9 mouse cellular contexts compared by ENCODE assay signal in the genomic region with DNA sequence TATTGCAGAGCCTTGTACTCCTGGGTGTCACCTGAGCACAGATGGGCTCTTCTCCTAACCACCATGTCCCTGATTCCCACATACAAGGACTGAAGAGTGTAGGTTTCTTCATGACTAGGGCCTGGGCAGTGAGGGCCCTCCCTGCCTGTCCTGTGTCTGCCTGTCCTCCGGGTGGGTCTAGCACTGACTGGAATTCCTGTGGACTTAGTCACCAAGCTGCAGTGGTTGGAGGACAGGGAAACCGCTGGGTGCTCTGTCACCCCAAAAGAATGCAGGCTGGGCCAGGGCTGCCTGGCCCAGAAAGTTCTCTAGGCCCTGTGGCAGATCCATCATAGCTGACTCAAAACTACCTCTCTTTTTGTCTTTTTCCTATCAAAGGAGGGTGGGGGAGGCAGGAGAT.
DNase-seq lines count a peak whose midpoint lies in the region; ATAC-seq and TF ChIP-seq lines count a peak whose summit lies in the region.
"Had no signal": no experiment of that assay in that cellular context is flagged by ENCODE, and none has a peak within 500 bp of the region (broad histone marks: within the 10 kb centered on the region; RNA-seq: fewer than 3 reads in every experiment).

No protein-coding gene starts in this region.

- DNase-seq in adrenal gland, adult (ENCODE audit: inconsistent age in 2 of 2, low spot score in 1 of 2) = peak; percentile 91 to 93
- peak; percentile 8 to 37 for DNase-seq in gastrocnemius, adult 8-10 months (ENCODE audit: low spot score in 2 of 2)
- peak; percentile 56 to 79 for DNase-seq in lung, postnatal 4 days
- DNase-seq in layer of hippocampus, adult 2 months (ENCODE audit: low spot score in 2 of 2) = no peak
- no peak for DNase-seq in left cerebral cortex, adult 18-20 months (ENCODE audit: low spot score in 2 of 2)
- DNase-seq: thymus, adult 2 months had no signal

- no peak overlapping the region for H3K4me3 ChIP-seq in intestine, embryonic 16.5 days (ENCODE audit: low read length)
- H3K4me3 ChIP-seq in layer of hippocampus, adult 2 months = no peak overlapping the region
- H3K4me3 ChIP-seq in forebrain, embryonic 15.5 days = no peak overlapping the region

- H3K9me3 ChIP-seq in intestine, embryonic 16.5 days (ENCODE audit: control insufficient read depth, low read length) = no peaks in the 10 kb centered on the region
- no peaks in the 10 kb centered on the region for H3K9me3 ChIP-seq in forebrain, embryonic 15.5 days

- peaks cover 11% of the 10 kb centered on the region for H3K4me1 ChIP-seq in intestine, embryonic 16.5 days (ENCODE audit: control insufficient read depth, insufficient read depth, low read length)
- H3K4me1 ChIP-seq in forebrain, embryonic 15.5 days = peaks cover 16% of the 10 kb centered on the region

- H3K4me2 ChIP-seq in intestine, embryonic 16.5 days (ENCODE audit: low read depth, low read length) = no peak overlapping the region
- H3K4me2 ChIP-seq in forebrain, embryonic 15.5 days (replicated peaks) = no peak overlapping the region

- no peaks in the 10 kb centered on the region for H3K27me3 ChIP-seq in intestine, embryonic 16.5 days (replicated peaks; ENCODE audit: control insufficient read depth, insufficient read depth, low read length)
- H3K27me3 ChIP-seq in forebrain, embryonic 15.5 days = no peaks in the 10 kb centered on the region

- peak; percentile 85 for ATAC-seq in intestine, embryonic 16.5 days
- ATAC-seq in forebrain, embryonic 15.5 days (replicated peaks) = no peak
- no peak for ATAC-seq in megakaryocyte, adult 5-6 weeks (ENCODE audit: poor library complexity, severe bottlenecking)

- 19% methylated on average over 2 of the region's 2 CpGs for WGBS in intestine, embryonic 16.5 days
- 79% methylated on average over 2 of the region's 2 CpGs for WGBS in forebrain, embryonic 15.5 days

- H3K36me3 ChIP-seq in intestine, embryonic 16.5 days (ENCODE audit: control insufficient read depth, insufficient read depth, low read length) = no peaks in the 10 kb centered on the region
- no peaks in the 10 kb centered on the region; the same call in 1 of the 2 replicates for H3K36me3 ChIP-seq in forebrain, embryonic 15.5 days

- H3K9ac ChIP-seq in intestine, embryonic 16.5 days (ENCODE audit: low read depth, low read length) = no peak overlapping the region
- H3K9ac ChIP-seq in forebrain, embryonic 15.5 days (replicated peaks) = no peak overlapping the region

- no peak overlapping the region for H3K27ac ChIP-seq in intestine, embryonic 16.5 days (ENCODE audit: low read length)
- no peak overlapping the region for H3K27ac ChIP-seq in layer of hippocampus, adult 2 months
- H3K27ac ChIP-seq in forebrain, embryonic 15.5 days (replicated peaks) = no peak overlapping the region

- no peak for TF ChIP-seq CTCF in layer of hippocampus, adult 2 months (conservative IDR thresholded peaks at IDR 0.05)

Comparison
In these comparisons a context has a peak if more than half of its experiments do, and no peak if none do; other contexts are left out.
1. DNase-seq: peak in adrenal gland, adult (2 of 2), gastrocnemius, adult 8-10 months (2 of 2) and lung, postnatal 4 days (2 of 2); none in layer of hippocampus, adult 2 months (0 of 2) and left cerebral cortex, adult 18-20 months (0 of 2).